Mouse (Mus musculus): Measurements from ENCODE around the gene Cnn3.
A peak's percentile ranks its signal among the peaks of the same experiment; 100 is the strongest.

Gene Cnn3

DNA sequence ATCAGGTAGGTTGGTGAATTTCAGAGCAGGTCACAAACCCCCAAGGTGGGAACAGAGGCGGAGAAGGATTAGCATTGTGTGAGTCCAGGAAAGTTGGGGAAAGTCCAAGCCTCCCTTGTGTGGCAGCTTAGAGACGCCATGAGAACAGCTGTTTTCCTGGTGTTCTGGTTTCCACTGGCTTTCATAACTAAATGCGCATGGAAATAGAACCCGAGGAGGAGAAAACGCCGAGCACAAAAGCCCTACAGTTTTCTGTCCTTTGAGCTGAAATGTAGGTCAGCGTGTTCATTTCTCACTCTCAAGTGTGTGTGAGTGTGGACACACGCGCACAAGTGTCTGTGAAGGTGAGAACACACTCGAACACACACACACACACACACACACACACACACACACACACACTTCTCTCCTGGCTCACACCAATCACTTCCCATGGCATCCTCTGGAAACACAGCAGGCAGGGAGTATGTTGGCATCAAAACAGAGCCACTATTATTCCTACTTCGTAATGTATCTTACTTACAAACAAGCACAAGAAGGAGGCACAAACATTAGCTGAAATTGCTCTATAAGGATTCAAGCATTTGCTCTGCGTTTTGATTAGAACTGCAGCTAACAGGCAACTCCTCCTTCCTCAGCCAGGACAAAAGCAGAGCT lies 63.3 kb downstream of the Cnn3 start:
- no peak for DNase-seq (ENCODE audit: extremely low spot score, low spot score)

DNA sequence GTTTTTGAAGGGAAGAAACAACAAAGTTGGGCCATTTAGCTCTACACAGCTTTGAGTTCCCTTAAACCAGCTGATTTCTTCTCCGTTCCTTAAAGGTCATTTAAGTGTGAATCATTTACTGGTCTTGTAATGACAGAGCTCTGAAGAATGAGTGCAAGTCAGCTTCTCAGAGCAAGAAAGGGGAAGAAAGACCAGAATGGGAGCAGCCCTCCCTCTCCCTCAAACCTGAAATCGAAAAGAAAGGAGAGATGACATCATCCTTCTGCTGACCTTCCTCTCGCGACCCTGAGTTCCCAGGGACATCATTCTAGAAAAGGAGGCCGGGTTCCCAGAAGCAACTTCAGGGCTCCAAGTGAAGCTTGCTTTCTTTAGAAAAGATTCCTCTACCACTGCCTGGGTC lies 64.6 kb downstream of the Cnn3 start:
- DNase-seq (ENCODE audit: extremely low spot score, low spot score), result no peak

DNA sequence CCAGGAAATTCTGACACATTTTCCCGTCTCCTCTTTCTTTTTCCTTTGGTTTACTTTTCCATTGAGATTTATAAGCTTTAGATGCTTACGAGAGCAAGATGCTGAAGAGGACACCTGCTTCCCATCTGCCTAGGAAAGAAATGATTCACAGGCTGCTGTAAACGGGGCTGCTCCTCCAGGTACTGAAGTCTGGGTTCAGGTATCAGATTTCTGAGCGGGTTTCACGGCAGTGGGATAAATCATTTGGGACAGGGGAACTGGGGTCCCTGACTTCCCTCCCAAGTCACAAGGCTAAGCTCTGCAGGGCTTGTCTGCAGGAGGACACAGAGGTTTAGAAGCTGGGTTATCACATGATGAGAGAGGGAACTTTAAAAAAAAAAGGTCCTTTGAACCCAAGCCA lies 65.7 kb downstream of the Cnn3 start:
- DNase-seq (ENCODE audit: extremely low spot score, low spot score), result no peak

DNA sequence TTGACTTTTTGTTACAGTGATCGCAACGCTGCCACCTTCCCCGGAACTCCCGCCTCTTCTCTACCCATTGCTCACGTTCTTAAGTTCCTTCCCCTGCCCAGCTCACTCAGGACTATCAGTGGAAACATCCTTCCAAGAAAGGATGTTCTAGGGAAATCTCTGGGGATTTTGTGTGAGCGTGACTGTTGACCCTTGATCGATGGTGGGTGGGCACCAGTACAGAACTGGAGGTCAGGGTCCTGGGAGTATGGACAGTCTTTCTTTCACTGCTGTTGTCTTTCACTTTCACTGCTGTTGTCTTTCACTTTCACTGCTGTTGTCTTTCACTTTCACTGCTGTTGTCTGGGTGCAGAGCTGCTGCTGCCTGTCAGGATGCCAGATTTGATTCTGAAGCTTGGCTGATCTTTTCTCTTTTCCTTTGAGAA lies 67.7 kb downstream of the Cnn3 start:
- DNase-seq (ENCODE audit: extremely low spot score, low spot score), result no peak

DNA sequence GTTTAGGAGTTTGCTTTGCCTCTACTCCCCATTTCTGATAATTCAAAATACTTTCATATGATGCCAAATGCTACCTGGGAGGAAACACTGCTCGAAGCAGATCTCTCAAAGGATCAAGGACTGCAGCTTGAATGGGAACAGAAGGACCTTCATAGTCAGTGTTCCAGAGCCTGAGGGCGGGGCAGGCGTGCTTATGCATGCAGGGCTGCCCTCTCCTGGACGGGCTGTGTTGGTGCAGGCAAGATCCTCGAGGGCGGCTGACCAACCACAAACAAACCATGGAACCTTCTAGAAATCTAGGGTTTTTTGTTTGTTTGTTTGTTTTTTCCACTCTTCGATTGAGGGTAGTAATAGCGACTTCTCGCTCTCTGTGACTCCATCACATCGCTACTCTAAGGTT lies 73.9 kb downstream of the Cnn3 start:
- DNase-seq (ENCODE audit: extremely low spot score, low spot score), result peak; percentile 53

DNA sequence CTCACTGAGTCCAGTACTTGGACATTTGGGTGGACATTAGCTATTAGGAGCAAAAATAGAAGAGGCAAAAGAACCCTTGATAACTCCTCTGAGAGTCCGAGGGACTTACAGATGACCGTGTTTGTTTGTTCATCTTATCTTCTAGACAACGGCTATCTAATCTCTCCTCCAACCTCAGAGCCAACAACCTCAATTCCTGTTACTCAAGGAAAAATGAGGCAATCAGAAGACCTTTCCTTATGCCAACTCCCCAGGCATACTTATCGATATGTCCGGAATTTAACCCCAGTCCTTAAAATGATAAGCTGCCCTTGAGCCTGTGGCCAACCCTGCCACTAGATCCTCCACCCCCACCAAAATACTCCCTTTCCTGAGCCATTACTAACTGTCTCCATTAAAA lies 74.4 kb downstream of the Cnn3 start:
- DNase-seq (ENCODE audit: extremely low spot score, low spot score), result no peak

DNA sequence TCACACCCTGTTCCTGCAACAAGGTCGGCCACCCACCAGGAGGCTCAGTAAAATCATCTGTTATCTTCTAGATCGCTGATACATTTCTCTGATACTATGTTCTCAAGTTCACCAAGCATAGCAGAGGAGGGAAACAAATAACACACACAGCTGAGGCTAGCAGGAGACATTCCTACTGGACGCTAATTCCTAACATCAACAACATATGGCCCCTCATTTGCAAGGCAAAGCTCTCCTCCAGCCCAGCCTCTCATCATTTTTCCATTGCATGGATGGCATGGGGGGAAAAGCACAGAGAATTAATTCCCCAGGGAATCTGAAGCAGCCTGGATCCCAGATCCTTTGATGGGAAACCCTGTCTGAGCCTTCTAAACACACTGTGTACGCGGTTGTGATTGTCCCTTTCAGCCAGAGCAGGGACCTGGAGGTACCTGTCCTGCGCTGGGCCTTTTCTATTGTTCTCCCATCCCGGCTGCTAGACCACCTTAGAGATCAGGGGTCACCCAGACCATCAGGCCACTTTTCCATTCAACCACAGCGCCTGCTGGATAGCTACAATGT lies 78.7 kb downstream of the Cnn3 start:
- DNase-seq (ENCODE audit: extremely low spot score, low spot score), result no peak

DNA sequence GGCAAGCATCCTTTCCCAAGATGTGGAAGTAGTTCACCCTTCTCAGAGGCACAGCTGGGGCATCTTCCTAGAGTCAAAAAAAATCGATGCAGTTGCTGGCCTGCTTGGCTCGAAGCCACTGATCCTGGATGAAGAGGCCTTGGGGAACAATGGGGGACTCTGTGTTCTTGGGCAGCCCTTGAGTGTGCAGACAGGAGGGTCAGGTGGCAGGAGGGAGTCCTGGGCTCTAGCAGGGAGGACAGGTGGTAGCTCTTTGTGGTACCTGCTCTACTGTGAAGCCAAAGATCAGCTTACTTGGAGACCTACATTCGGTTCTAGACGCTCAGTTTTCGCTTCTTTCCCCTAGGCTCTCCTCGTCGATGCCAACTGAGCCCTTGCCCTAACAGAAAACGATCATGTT lies 79.9 kb downstream of the Cnn3 start:
- no peak for DNase-seq (ENCODE audit: extremely low spot score, low spot score)

DNA sequence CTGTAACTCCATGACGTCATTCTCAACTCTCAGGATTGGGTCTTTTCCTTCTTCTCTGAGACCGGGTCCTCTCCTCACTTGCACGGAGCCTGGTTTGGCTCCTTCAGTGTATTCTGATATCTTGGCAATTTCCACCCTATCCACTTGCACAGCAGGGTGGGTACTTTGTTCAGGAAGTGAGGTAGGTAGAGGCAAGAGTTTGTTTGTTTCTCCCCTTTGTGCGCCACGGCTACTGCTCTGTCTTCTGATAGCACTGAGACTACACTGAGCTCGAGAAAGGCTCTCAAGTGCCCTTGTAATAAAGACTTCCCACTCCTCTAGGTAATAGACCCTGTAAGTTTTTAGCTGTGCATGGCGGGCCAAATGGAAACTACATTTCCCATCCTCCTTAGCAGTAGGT lies 80.5 kb downstream of the Cnn3 start:
- no peak for DNase-seq (ENCODE audit: extremely low spot score, low spot score)

DNA sequence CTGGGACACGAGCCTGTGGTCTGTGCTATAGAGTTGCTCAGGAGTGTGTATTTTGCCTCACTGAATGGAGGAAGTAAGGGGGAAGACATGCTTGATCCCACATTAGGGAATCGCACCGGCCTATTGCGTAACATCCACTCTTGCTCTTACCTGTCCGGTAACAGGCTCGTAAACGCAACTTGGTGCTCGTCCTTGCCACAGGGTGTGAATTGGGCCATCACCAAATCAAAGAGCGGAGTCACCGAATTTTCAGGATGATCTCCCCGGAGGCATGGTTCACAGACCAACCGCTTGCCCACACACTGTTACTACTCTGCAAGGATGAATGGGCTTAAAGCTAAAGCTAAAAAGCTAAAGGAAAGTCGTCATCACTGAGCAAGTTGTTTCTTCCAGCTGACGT lies 81.4 kb downstream of the Cnn3 start:
- DNase-seq (ENCODE audit: extremely low spot score, low spot score), result no peak
